Mouse (Mus musculus) kidney, adult 2 months (tissue): ENCODE measurements around the gene Shmt2. TPM values are rescaled to one million over a fixed set of nuclear protein-coding genes. Genes with fewer than 3 reads are reported as not detected.

ENCODE experiments used
- DNase-seq: peaks from one replicate; pipeline ENCODE4 v3.0.0; 2021
- H3K27ac ChIP-seq: fragments of 200-500 bp; 2 replicates; pipeline ENCODE4 v1.5.1; 2012; ENCODE audit warnings: low read depth, low read length, control low read depth, inconsistent platforms; ENCODE audit not compliant: insufficient read depth
- H3K27me3 ChIP-seq: fragments of 200-500 bp; replicated peaks from 2 replicates; pipeline ENCODE4 v1.6.1; 2012; ENCODE audit warnings: mild to moderate bottlenecking, moderate library complexity, low read length, inconsistent platforms; ENCODE audit not compliant: control insufficient read depth, insufficient read depth
- H3K36me3 ChIP-seq: fragments of 200-500 bp; 2 replicates; pipeline ENCODE4 v1.6.1; 2012; ENCODE audit warnings: mild to moderate bottlenecking, moderate library complexity, low read length, inconsistent platforms; ENCODE audit not compliant: control insufficient read depth, insufficient read depth
- H3K4me1 ChIP-seq: fragments of 200-500 bp; 2 replicates; pipeline ENCODE4 v1.6.1; 2011; ENCODE audit warnings: low read length; ENCODE audit not compliant: control insufficient read depth, insufficient read depth
- H3K4me3 ChIP-seq: fragments of 200-500 bp; 2 replicates; pipeline ENCODE4 v1.5.1; 2011; ENCODE audit warnings: mild to moderate bottlenecking, low read depth, low read length, control low read depth; ENCODE audit not compliant: insufficient read depth
- CTCF ChIP-seq: fragments of 200-500 bp; conservative IDR thresholded peaks from 2 replicates; pipeline ENCODE4 v1.5.1; 2011; ENCODE audit warnings: low read depth, mild to moderate bottlenecking, control low read depth, low read length, moderate library complexity, mixed read lengths; ENCODE audit not compliant: insufficient read depth, insufficient read length
- POLR2A ChIP-seq: fragments of 200-500 bp; IDR thresholded peaks from one replicate; pipeline ENCODE4 v1.6.1; 2011; ENCODE audit warnings: low read depth, low read length, control low read depth
- WGBS: fragments of 180-500 bp; shearing (Covaris S2); methylation state at CpG from one replicate; pipeline ENCODE4 v1.1.7; 2018; 5-methylcytosine and 5-hydroxymethylcytosine counted together
- polyA plus RNA-seq: library from polyadenylated mRNA; depleted of rRNA; stranded (reverse); fragments of >200 nt; gene quantifications from 2 replicates; pipeline ENCODE4 v1.2.3, GENCODE M21; 2012

Shmt2 gene
- polyA plus RNA-seq, 1 experiment, result 274 TPM

DNA sequence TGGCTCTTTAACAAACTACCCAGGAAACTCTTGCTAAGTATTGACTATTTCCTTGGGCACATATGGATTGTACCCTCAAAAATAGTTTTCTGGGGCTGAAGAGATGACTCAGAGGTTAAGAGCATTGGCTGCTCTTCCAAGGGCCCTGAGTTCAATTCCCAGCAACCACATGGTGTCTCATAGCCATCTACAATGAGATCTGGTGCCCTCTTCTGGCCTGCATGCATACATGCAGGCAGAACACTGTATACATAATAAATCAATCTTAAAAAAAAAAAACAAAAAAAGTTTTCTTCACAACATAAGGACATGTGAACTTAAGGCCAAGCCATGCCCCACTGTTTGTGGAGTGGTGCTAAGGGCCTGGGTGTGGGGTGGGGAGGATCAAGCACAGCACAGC is 38.9 kb upstream of the Shmt2 start:
- no peak overlapping the region for H3K4me3 ChIP-seq
- TF ChIP-seq CTCF, result peak; percentile 14; the same call in 1 of the 2 replicates
- TF ChIP-seq POLR2A, result no peak
- no peak overlapping the region for H3K27ac ChIP-seq
- H3K27me3 ChIP-seq, result no peaks in the 10 kb centered on the region
- no peaks in the 10 kb centered on the region for H3K4me1 ChIP-seq
- no peak for DNase-seq
- no peaks in the 10 kb centered on the region for H3K36me3 ChIP-seq

DNA sequence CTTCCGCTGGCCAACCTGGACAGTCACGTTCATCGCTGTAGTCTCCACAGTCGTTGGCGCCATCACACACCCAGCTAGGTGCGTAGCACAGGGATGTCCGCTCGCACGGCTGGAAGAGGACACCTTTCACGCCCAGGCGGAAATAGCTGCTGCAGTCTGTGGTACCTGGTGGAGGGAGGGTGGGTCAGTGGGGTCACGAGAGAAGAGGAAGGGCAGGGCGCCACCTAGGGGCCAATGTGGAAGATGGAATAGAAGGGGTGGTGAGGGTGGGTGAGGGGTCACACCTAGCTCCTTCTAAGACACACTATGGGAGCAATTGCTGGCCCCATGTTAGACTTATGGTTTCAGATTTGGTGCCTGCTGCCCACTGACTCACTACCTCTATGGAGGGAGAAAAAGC is 35.2 kb upstream of the Shmt2 start:
- Histone ChIP-seq H3K27me3 (no peaks in the 10 kb centered on the region), H3K36me3 (no peaks in the 10 kb centered on the region), H3K4me1 (no peaks in the 10 kb centered on the region), H3K4me3 (no peak overlapping the region), H3K27ac (no peak overlapping the region)
- TF ChIP-seq POLR2A, result no peak
- TF ChIP-seq CTCF, result peak; percentile 37
- WGBS, result 84% methylated on average over 13 of the region's 13 CpGs
- DNase-seq, result no peak

DNA sequence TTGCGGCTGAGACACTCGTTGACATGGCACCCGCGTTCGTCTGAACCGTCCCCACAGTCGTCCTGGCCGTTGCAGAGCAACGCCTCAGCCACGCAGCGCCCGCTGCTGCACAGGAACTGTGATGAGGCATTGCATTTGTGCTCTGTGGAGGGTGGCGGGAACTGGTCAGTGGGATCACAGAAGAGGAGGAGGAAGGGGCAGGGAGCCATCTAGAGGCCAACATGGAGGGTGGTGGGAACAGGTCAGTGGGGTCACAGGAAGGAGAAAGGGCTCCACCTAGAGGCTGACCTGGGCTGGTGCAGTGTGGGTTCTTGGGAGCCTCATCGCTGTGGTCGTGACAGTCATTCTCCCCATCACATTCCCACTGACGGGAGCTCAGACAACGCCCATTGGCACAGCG is 33.5 kb upstream of the Shmt2 start:
- H3K27ac ChIP-seq, result no peak overlapping the region
- DNase-seq, result peak; percentile 38
- peak; percentile 77 for TF ChIP-seq CTCF
- TF ChIP-seq POLR2A, result no peak
- no peaks in the 10 kb centered on the region for H3K36me3 ChIP-seq
- no peaks in the 10 kb centered on the region for H3K4me1 ChIP-seq
- H3K4me3 ChIP-seq, result no peak overlapping the region
- no peaks in the 10 kb centered on the region for H3K27me3 ChIP-seq
- WGBS, result 78% methylated on average over 18 of the region's 18 CpGs

DNA sequence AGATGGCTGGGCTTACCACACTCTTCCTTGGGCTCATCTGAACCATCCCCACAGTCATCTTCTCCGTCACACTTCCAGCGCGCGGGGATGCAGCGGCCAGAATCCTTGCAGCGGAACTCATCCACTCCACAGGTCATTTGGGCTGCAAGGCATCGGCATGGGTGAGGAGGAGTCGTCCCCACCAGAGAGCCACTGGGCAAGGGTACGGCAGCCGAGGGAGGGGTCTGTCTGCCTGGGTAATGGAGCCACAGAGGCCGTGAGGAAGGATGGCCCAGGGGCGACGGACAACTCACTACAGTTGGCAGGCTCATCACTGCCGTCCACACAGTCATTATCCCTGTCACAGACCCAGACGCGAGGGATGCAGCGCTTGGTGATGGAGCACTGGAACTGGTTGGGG is 27.6 kb upstream of the Shmt2 start:
- 81% methylated on average over 17 of the region's 17 CpGs for WGBS
- H3K27me3 ChIP-seq, result no peaks in the 10 kb centered on the region

DNA sequence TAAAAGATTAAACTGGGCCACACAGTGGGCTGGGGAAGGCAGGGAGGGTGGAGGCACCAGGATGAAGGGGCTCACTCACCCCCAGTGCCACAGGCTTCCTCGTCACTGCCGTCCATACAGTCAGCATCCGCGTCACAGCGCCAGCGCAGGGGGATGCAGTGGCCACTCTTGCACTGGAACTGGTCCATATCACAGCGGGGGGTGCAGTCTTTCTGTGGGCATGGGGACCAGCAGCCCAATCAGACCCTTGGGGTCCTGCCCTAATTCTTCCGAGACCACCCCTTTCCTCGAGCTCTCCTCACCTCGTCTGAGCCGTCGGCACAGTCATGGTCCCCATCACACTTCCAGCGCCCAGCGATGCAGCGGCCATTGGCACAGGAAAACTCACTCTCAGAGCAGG is 26.0 kb upstream of the Shmt2 start:
- no peaks in the 10 kb centered on the region for H3K4me1 ChIP-seq
- DNase-seq, result no peak
- H3K27ac ChIP-seq, result no peak overlapping the region
- H3K4me3 ChIP-seq, result no peak overlapping the region
- no peak for TF ChIP-seq POLR2A
- TF ChIP-seq CTCF, result no peak
- H3K36me3 ChIP-seq, result no peaks in the 10 kb centered on the region
- no peaks in the 10 kb centered on the region for H3K27me3 ChIP-seq
- 95% methylated on average over 15 of the region's 15 CpGs for WGBS

More for the DNA sequence above, 27.6 kb upstream of the Shmt2 start:
- H3K4me3 ChIP-seq, result no peak overlapping the region
- H3K4me1 ChIP-seq, result no peaks in the 10 kb centered on the region
- H3K36me3 ChIP-seq, result no peaks in the 10 kb centered on the region
- DNase-seq, result no peak
- H3K27ac ChIP-seq, result no peak overlapping the region
- TF ChIP-seq CTCF (no peak), POLR2A (no peak)

DNA sequence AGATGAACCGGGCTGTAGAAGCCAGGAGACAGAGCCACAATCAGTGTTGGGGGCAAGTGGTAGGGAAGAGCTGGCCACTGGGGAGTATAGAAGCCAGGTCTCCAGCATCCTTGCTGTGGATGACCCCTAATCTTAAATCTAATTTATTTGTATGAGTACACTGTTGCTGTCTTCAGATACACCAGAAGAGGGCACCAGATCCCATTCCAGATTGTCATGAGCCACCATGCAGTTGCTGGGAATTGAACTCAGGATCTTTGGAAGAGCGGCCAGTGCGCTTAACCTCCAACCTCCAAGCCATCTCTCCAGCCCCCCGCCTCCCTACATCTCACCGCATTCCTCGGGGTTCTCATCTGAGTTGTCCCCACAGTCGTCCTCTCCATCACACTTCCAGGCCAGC is 24.3 kb upstream of the Shmt2 start:
- no peak overlapping the region for H3K27ac ChIP-seq
- DNase-seq, result no peak
- H3K4me1 ChIP-seq, result no peaks in the 10 kb centered on the region
- H3K36me3 ChIP-seq, result no peaks in the 10 kb centered on the region
- no peaks in the 10 kb centered on the region for H3K27me3 ChIP-seq
- H3K4me3 ChIP-seq, result no peak overlapping the region
- 87% methylated on average over 7 of the region's 7 CpGs for WGBS
- TF ChIP-seq CTCF, result no peak
- no peak for TF ChIP-seq POLR2A

DNA sequence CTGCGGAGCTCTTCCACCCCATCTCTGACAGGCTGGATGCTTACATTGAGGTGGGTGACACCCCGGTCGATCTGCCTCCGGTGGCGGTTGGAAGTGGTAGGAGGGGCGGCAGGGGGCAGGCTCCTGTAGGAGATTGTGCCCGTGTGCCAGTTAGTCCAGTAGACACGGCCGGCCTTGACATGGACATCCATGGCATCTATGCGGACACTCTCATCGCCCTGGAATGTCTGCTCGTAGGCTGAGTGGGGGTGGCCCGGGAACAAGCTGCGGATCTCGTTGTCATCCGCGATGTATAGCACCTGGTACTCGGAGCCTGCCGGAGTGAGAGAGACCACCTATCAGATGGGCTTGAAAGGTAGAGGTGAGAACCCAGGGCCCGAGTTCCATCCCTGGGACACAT is 22.1 kb upstream of the Shmt2 start:
- 90% methylated on average over 20 of the region's 20 CpGs for WGBS
- Histone ChIP-seq H3K4me3 (no peak overlapping the region), H3K27ac (no peak overlapping the region), H3K27me3 (no peaks in the 10 kb centered on the region), H3K4me1 (no peaks in the 10 kb centered on the region), H3K36me3 (no peaks in the 10 kb centered on the region)
- DNase-seq, result no peak
- TF ChIP-seq POLR2A (no peak), CTCF (no peak)

DNA sequence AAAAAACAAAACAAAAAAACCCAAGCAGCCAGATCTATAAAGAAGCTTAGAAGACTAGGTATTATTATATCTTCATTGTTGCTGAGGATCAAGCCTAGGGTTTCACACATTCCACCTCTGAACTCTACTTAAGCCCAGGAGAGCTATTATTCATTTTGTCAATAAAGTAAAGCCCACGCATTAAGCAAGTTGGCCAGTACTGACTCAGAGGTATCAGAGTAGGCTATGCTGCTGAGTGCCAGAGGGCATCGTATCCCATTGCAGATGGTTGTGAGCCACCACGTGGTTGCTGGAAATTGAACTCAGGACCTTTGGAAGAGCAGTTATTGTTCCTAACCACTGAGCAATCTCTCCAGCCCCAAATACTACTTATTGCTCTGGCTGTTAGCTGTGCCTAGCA is 21.7 kb upstream of the Shmt2 start:
- TF ChIP-seq POLR2A, result no peak
- TF ChIP-seq CTCF, result no peak
- 68% methylated on average over 3 of the region's 3 CpGs for WGBS
- Histone ChIP-seq H3K4me1 (no peaks in the 10 kb centered on the region), H3K36me3 (no peaks in the 10 kb centered on the region), H3K27ac (no peak overlapping the region), H3K4me3 (no peak overlapping the region), H3K27me3 (no peaks in the 10 kb centered on the region)
- no peak for DNase-seq
